Mouse (Mus musculus) heart, embryonic 11.5 days (tissue): ENCODE results near the gene Rasl11b. TPM values are rescaled to one million over a fixed set of nuclear protein-coding genes. Genes with fewer than 3 reads are reported as not detected.

ENCODE experiments used
- ATAC-seq: fragments of 200-750 bp; cut with Nextera tagmentation; replicated peaks from 2 replicates; pipeline ENCODE4 v1.8.0; 2017; ENCODE audit warnings: moderate library complexity; ENCODE audit not compliant: insufficient number of reproducible peaks, low FRiP score, low TSS enrichment
- H3K27ac ChIP-seq: fragments of 300-500 bp; sonication (generic); 2 replicates; pipeline ENCODE4 v1.5.1; 2014; ENCODE audit warnings: mild to moderate bottlenecking, low read depth, low read length
- H3K27me3 ChIP-seq: fragments of 300-500 bp; sonication (generic); 2 replicates; pipeline ENCODE4 v1.6.1; 2014; ENCODE audit warnings: mild to moderate bottlenecking, low read length, mixed read lengths; ENCODE audit not compliant: control insufficient read depth, insufficient read depth
- H3K36me3 ChIP-seq: fragments of 300-500 bp; sonication (generic); 2 replicates; pipeline ENCODE4 v1.6.1; 2014; ENCODE audit warnings: mild to moderate bottlenecking, low read length, moderate library complexity, mixed read lengths; ENCODE audit not compliant: control insufficient read depth, insufficient read depth
- H3K4me1 ChIP-seq: fragments of 300-500 bp; sonication (generic); 2 replicates; pipeline ENCODE4 v1.6.1; 2014; ENCODE audit warnings: low read length; ENCODE audit not compliant: control insufficient read depth, insufficient read depth
- H3K4me2 ChIP-seq: fragments of 300-500 bp; sonication (generic); 2 replicates; pipeline ENCODE4 v1.6.1; 2014; ENCODE audit warnings: mild to moderate bottlenecking, moderate library complexity
- H3K4me3 ChIP-seq: fragments of 300-500 bp; sonication (generic); 2 replicates; pipeline ENCODE4 v1.5.1; 2014; ENCODE audit warnings: low read depth, low read length
- H3K9ac ChIP-seq: fragments of 300-500 bp; sonication (generic); 2 replicates; pipeline ENCODE4 v1.6.1; 2014; ENCODE audit warnings: mild to moderate bottlenecking, low read depth, low read length, moderate library complexity
- H3K9me3 ChIP-seq: fragments of 300-500 bp; sonication (generic); replicated peaks from 2 replicates; pipeline ENCODE4 v1.6.1; 2016; ENCODE audit warnings: low read length; ENCODE audit not compliant: control insufficient read depth
- WGBS: fragments of 180-500 bp; shearing (Covaris S2); extraction: QIAGEN DNeasy Blood & Tissue Kit; methylation state at CpG from one replicate; pipeline ENCODE4 v1.1.7; 2014; ENCODE audit not compliant: insufficient replicate concordance; 5-methylcytosine and 5-hydroxymethylcytosine counted together
- polyA plus RNA-seq: library from polyadenylated mRNA; unstranded; fragments of >200 nt; fragmentation: Nextera tagmentation; extraction: Ambion mirVana; gene quantifications from 2 replicates; pipeline ENCODE4 v1.2.1, GENCODE M21; 2014

The Rasl11b gene
- polyA plus RNA-seq, 1 experiment from 2014 or later, result 75.9 TPM

GRCm38 (mm10) chr5:74224480-74224879 is 29.4 kb downstream of the Rasl11b start:
- WGBS, result 84% methylated on average over 6 of the region's 6 CpGs
- Histone ChIP-seq H3K4me3 (no peak overlapping the region), H3K9ac (no peak overlapping the region), H3K9me3 (no peaks in the 10 kb centered on the region), H3K4me1 (0 out of 2 replicates have a peak, but pooled peaks cover 4% of the 10 kb centered on the region), H3K4me2 (no peak overlapping the region), H3K27me3 (no peaks in the 10 kb centered on the region), H3K27ac (no peak overlapping the region), H3K36me3 (no peaks in the 10 kb centered on the region)
- no peak for ATAC-seq

GRCm38 (mm10) chr5:74226183-74226582 is 31.1 kb downstream of the Rasl11b start:
- Histone ChIP-seq H3K4me1 (peaks cover 17% of the 10 kb centered on the region), H3K9me3 (no peaks in the 10 kb centered on the region), H3K4me3 (no peak overlapping the region), H3K4me2 (no peak overlapping the region), H3K36me3 (no peaks in the 10 kb centered on the region), H3K9ac (no peak overlapping the region), H3K27ac (no peak overlapping the region), H3K27me3 (no peaks in the 10 kb centered on the region)
- ATAC-seq, result no peak
- WGBS, result 75% methylated on average over 5 of the region's 5 CpGs

GRCm38 (mm10) chr5:74227352-74227751 is 32.3 kb downstream of the Rasl11b start:
- peaks cover 20% of the 10 kb centered on the region for H3K4me1 ChIP-seq
- 85% methylated on average over 6 of the region's 6 CpGs for WGBS
- H3K9ac ChIP-seq, result no peak overlapping the region
- no peak for ATAC-seq
- H3K4me3 ChIP-seq, result no peak overlapping the region
- no peaks in the 10 kb centered on the region for H3K9me3 ChIP-seq
- H3K36me3 ChIP-seq, result no peaks in the 10 kb centered on the region
- no peaks in the 10 kb centered on the region for H3K27me3 ChIP-seq
- H3K27ac ChIP-seq, result no peak overlapping the region
- no peak overlapping the region for H3K4me2 ChIP-seq

GRCm38 (mm10) chr5:74228938-74229337 is 33.9 kb downstream of the Rasl11b start:
- Histone ChIP-seq H3K9me3 (no peaks in the 10 kb centered on the region), H3K4me1 (peaks cover 20% of the 10 kb centered on the region), H3K27me3 (no peaks in the 10 kb centered on the region), H3K36me3 (no peaks in the 10 kb centered on the region), H3K9ac (no peak overlapping the region), H3K4me3 (no peak overlapping the region), H3K4me2 (no peak overlapping the region), H3K27ac (no peak overlapping the region)
- WGBS, result 58% methylated on average over 1 of the region's 1 CpGs
- no peak for ATAC-seq

- H3K4me1 ChIP-seq, result peaks cover 20% of the 10 kb centered on the region
- no peaks in the 10 kb centered on the region for H3K27me3 ChIP-seq
- peak; percentile 46; the same call in 1 of the 2 replicates for ATAC-seq
- 23% methylated on average over 11 of the region's 11 CpGs for WGBS
- no peaks in the 10 kb centered on the region for H3K36me3 ChIP-seq
- H3K9me3 ChIP-seq, result no peaks in the 10 kb centered on the region
- H3K9ac ChIP-seq, result peak overlapping the region; percentile 46; the same call in 1 of the 2 replicates
- 0 out of 2 replicates have a peak overlapping the region, but pooled peaks have one; percentile 29 for H3K4me2 ChIP-seq
- H3K27ac ChIP-seq, result peak overlapping the region; percentile 73
- no peak overlapping the region for H3K4me3 ChIP-seq
Measured at GRCm38 (mm10) chr5:74229775-74230413, 34.8 kb downstream of the Rasl11b start.

- peak; percentile 31 for ATAC-seq
Measured at GRCm38 (mm10) chr5:74230525-74230924, 35.4 kb downstream of the Rasl11b start.

GRCm38 (mm10) chr5:74233808-74234207 is 38.7 kb downstream of the Rasl11b start:
- H3K4me3 ChIP-seq, result no peak overlapping the region
- no peak overlapping the region for H3K9ac ChIP-seq
- 80% methylated on average over 7 of the region's 7 CpGs for WGBS
- H3K27me3 ChIP-seq, result no peaks in the 10 kb centered on the region
- no peak overlapping the region for H3K4me2 ChIP-seq
- peaks cover 25% of the 10 kb centered on the region for H3K4me1 ChIP-seq
- H3K36me3 ChIP-seq, result no peaks in the 10 kb centered on the region
- no peak overlapping the region for H3K27ac ChIP-seq
- no peak for ATAC-seq
- H3K9me3 ChIP-seq, result no peaks in the 10 kb centered on the region

More at GRCm38 (mm10) chr5:74230525-74230924, 35.4 kb downstream of the Rasl11b start:
- Histone ChIP-seq H3K4me1 (peaks cover 22% of the 10 kb centered on the region), H3K9me3 (no peaks in the 10 kb centered on the region), H3K4me2 (peak overlapping the region; percentile 29; the same call in 1 of the 2 replicates), H3K4me3 (no peak overlapping the region), H3K27ac (peak overlapping the region; percentile 73), H3K27me3 (no peaks in the 10 kb centered on the region), H3K9ac (no peak overlapping the region), H3K36me3 (no peaks in the 10 kb centered on the region)
- 35% methylated on average over 2 of the region's 2 CpGs for WGBS

- H3K4me1 ChIP-seq, result peaks cover 16% of the 10 kb centered on the region
- no peaks in the 10 kb centered on the region for H3K9me3 ChIP-seq
- H3K27me3 ChIP-seq, result no peaks in the 10 kb centered on the region
- no peak overlapping the region for H3K27ac ChIP-seq
- no peak overlapping the region for H3K4me2 ChIP-seq
- H3K36me3 ChIP-seq, result no peaks in the 10 kb centered on the region
- H3K9ac ChIP-seq, result no peak overlapping the region
- no peak overlapping the region for H3K4me3 ChIP-seq
- no peak for ATAC-seq
- 83% methylated on average over 1 of the region's 1 CpGs for WGBS
Measured at GRCm38 (mm10) chr5:74239369-74239768, 44.3 kb downstream of the Rasl11b start.

GRCm38 (mm10) chr5:74240298-74240697 is 45.2 kb downstream of the Rasl11b start:
- no peak overlapping the region for H3K27ac ChIP-seq
- no peak overlapping the region for H3K9ac ChIP-seq
- H3K4me1 ChIP-seq, result peaks cover 17% of the 10 kb centered on the region
- H3K36me3 ChIP-seq, result no peaks in the 10 kb centered on the region
- no peak overlapping the region for H3K4me3 ChIP-seq
- no peak for ATAC-seq
- no peaks in the 10 kb centered on the region for H3K9me3 ChIP-seq
- 65% methylated on average over 8 of the region's 8 CpGs for WGBS
- no peaks in the 10 kb centered on the region for H3K27me3 ChIP-seq
- H3K4me2 ChIP-seq, result no peak overlapping the region
